23 mouse cellular contexts compared by ENCODE assay signal in the genomic region with DNA sequence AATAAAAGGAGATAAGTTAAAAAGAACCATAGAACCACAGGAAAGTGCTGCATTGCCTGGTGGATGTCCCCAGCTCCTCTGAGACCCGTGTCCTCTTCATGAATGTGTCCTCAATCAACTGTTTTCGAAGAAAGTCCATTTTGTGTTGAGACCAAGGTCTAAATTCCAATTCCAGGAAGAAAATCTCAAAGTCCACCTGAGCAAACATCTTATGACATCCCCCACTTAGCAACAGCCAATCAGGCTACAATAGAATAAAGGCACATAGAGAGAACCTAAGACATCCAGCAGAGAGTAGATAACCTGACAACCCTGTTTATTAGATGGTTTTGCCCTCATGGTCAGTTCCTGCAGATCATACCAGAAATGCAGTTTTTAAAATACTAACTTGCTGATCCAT.
DNase-seq lines count a peak whose midpoint lies in the region; ATAC-seq and TF ChIP-seq lines count a peak whose summit lies in the region.
"Had no signal": no experiment of that assay in that cellular context is flagged by ENCODE, and none has a peak within 500 bp of the region (broad histone marks: within the 10 kb centered on the region; RNA-seq: fewer than 3 reads in every experiment).

No protein-coding gene starts in this region.

- H3K79me2 ChIP-seq in liver, adult 2 months (ENCODE audit: control insufficient read depth, insufficient read depth, low read length) = no peaks in the 10 kb centered on the region

- TF ChIP-seq CTCF in kidney, adult 2 months (conservative IDR thresholded peaks at IDR 0.05; ENCODE audit: insufficient read depth, insufficient read length, low read depth, low read length) = no peak
- TF ChIP-seq CTCF in liver, adult 2 months (IDR thresholded peaks at IDR 0.05; ENCODE audit: low read depth, low read length) = no peak

- H3K4me2 ChIP-seq in kidney, embryonic 16.5 days (replicated peaks; ENCODE audit: low read depth, low read length) = no peak overlapping the region
- H3K4me2 ChIP-seq in liver, embryonic 11.5 days = no peak overlapping the region
- H3K4me2 ChIP-seq: embryonic facial prominence, embryonic 12.5 days; forebrain, embryonic 13.5 days; forebrain, embryonic 15.5 days had no signal

- ATAC-seq in kidney, embryonic 16.5 days (ENCODE audit: low FRiP score, low TSS enrichment) = no peak
- ATAC-seq in liver, embryonic 11.5 days (replicated peaks; ENCODE audit: low FRiP score) = no peak
- ATAC-seq: activated CD4-positive, CD25-positive, alpha-beta regulatory T cell, adult 4 months; CD4-positive, CD25-positive, alpha-beta regulatory T cell, adult 4 months; forebrain, embryonic 13.5 days; forebrain, embryonic 15.5 days; Patski had no signal

- no peak for TF ChIP-seq POLR2A in kidney, adult 2 months (IDR thresholded peaks at IDR 0.05; ENCODE audit: low read depth, low read length)
- no peak for TF ChIP-seq POLR2A in liver, adult 2 months (IDR thresholded peaks at IDR 0.05; ENCODE audit: extremely low read depth, insufficient read depth, low read length)

- no peak overlapping the region for H3K4me3 ChIP-seq in kidney, adult 2 months (ENCODE audit: insufficient read depth, low read depth, low read length)
- no peak overlapping the region for H3K4me3 ChIP-seq in kidney, embryonic 16.5 days (ENCODE audit: low read length)
- H3K4me3 ChIP-seq in liver, adult 2 months (ENCODE audit: insufficient read depth, low read depth, low read length) = no peak overlapping the region
- H3K4me3 ChIP-seq in liver, embryonic 11.5 days (ENCODE audit: low read depth, low read length) = no peak overlapping the region
- H3K4me3 ChIP-seq: embryonic facial prominence, embryonic 10.5 days; embryonic facial prominence, embryonic 12.5 days; forebrain, embryonic 13.5 days; forebrain, embryonic 15.5 days had no signal

- no peaks in the 10 kb centered on the region for H3K36me3 ChIP-seq in kidney, adult 2 months (ENCODE audit: control insufficient read depth, insufficient read depth, low read length)
- H3K36me3 ChIP-seq in kidney, embryonic 16.5 days (ENCODE audit: insufficient read depth, low read length) = no peaks in the 10 kb centered on the region
- no peaks in the 10 kb centered on the region for H3K36me3 ChIP-seq in liver, adult 2 months (ENCODE audit: control insufficient read depth, insufficient read depth, low read length)
- no peaks in the 10 kb centered on the region for H3K36me3 ChIP-seq in liver, embryonic 11.5 days (ENCODE audit: control insufficient read depth, insufficient read depth, low read length)
- H3K36me3 ChIP-seq: embryonic facial prominence, embryonic 10.5 days; embryonic facial prominence, embryonic 12.5 days; forebrain, embryonic 15.5 days; G1E had no signal

- no peaks in the 10 kb centered on the region for H3K27me3 ChIP-seq in kidney, adult 2 months (replicated peaks; ENCODE audit: control insufficient read depth, insufficient read depth, low read length)
- no peaks in the 10 kb centered on the region for H3K27me3 ChIP-seq in kidney, embryonic 16.5 days (ENCODE audit: insufficient read depth, low read length)
- H3K27me3 ChIP-seq in liver, adult 2 months (ENCODE audit: control insufficient read depth, insufficient read depth, low read length) = no peaks in the 10 kb centered on the region
- no peaks in the 10 kb centered on the region for H3K27me3 ChIP-seq in liver, embryonic 11.5 days (replicated peaks; ENCODE audit: control insufficient read depth, insufficient read depth, low read length)
- H3K27me3 ChIP-seq: CH12.LX; embryonic facial prominence, embryonic 12.5 days; forebrain, embryonic 13.5 days; forebrain, embryonic 15.5 days; Patski had no signal

- H3K4me1 ChIP-seq in kidney, adult 2 months (ENCODE audit: control insufficient read depth, insufficient read depth, low read length) = peaks cover 20% of the 10 kb centered on the region
- peaks cover 17% of the 10 kb centered on the region for H3K4me1 ChIP-seq in kidney, embryonic 16.5 days (ENCODE audit: insufficient read depth, low read length)
- H3K4me1 ChIP-seq in liver, adult 2 months (ENCODE audit: control insufficient read depth, insufficient read depth, low read length) = peaks cover 25% of the 10 kb centered on the region
- no peaks in the 10 kb centered on the region for H3K4me1 ChIP-seq in liver, embryonic 11.5 days (replicated peaks; ENCODE audit: control insufficient read depth, insufficient read depth, low read length)

- no peak overlapping the region for H3K27ac ChIP-seq in kidney, adult 2 months (ENCODE audit: insufficient read depth, low read depth, low read length)
- H3K27ac ChIP-seq in kidney, embryonic 16.5 days (ENCODE audit: low read length) = no peak overlapping the region
- H3K27ac ChIP-seq in liver, adult 2 months (replicated peaks; ENCODE audit: insufficient read depth, low read depth, low read length) = no peak overlapping the region
- H3K27ac ChIP-seq in liver, embryonic 11.5 days (ENCODE audit: low read depth, low read length) = no peak overlapping the region
- H3K27ac ChIP-seq: embryonic facial prominence, embryonic 10.5 days; embryonic facial prominence, embryonic 12.5 days; forebrain, embryonic 13.5 days; forebrain, embryonic 15.5 days had no signal

- H3K9ac ChIP-seq in kidney, embryonic 16.5 days (replicated peaks; ENCODE audit: low read length) = no peak overlapping the region
- H3K9ac ChIP-seq in liver, adult 2 months (ENCODE audit: low read depth, low read length) = no peak overlapping the region
- no peak overlapping the region for H3K9ac ChIP-seq in liver, embryonic 11.5 days (ENCODE audit: low read depth, low read length)
- H3K9ac ChIP-seq: embryonic facial prominence, embryonic 12.5 days; forebrain, embryonic 13.5 days; forebrain, embryonic 15.5 days had no signal

- peak; percentile 81 for DNase-seq in kidney, adult 2 months
- DNase-seq in liver, adult 2 months (ENCODE audit: extremely low read depth, low read depth, low spot score) = peak; percentile 70
- DNase-seq in liver, embryonic 11.5 days (ENCODE audit: low spot score) = no peak
- DNase-seq in yolk sac, embryonic 10.5 days (ENCODE audit: low spot score) = peak; percentile 60
- DNase-seq: adrenal gland, adult 8-10 months; adrenal gland, postnatal 14 days; adrenal gland, postnatal 36 days; B cell, adult 2 months; cerebellum, adult 11-12 months; cerebellum, adult 2 months; cerebellum, adult 9-10 months; cerebellum, postnatal 10 days; cerebellum, postnatal 25 days had no signal

- H3K9me3 ChIP-seq in kidney, embryonic 16.5 days (ENCODE audit: low read length) = no peaks in the 10 kb centered on the region
- H3K9me3 ChIP-seq in liver, embryonic 11.5 days (ENCODE audit: control insufficient read depth, low read length) = no peaks in the 10 kb centered on the region
- H3K9me3 ChIP-seq: embryonic facial prominence, embryonic 10.5 days; embryonic facial prominence, embryonic 12.5 days; forebrain, embryonic 13.5 days; forebrain, embryonic 15.5 days; G1E had no signal

- WGBS in kidney, adult 2 months = 65% methylated on average over 2 of the region's 2 CpGs
- WGBS in kidney, embryonic 16.5 days = 90% methylated on average over 2 of the region's 2 CpGs
- 29% methylated on average over 2 of the region's 2 CpGs for WGBS in liver, adult 2 months
- 78% methylated on average over 2 of the region's 2 CpGs for WGBS in liver, embryonic 11.5 days
